Mouse (Mus musculus) urinary bladder, adult 2 months (tissue): ENCODE measurements around the gene Ninj2. TPM values are rescaled to one million over a fixed set of nuclear protein-coding genes. Genes with fewer than 3 reads are reported as not detected.

Experiments used
- DNase-seq: peaks from one replicate; pipeline ENCODE4 v3.0.0; 2022; ENCODE audit warnings: low spot score
- polyA plus RNA-seq: library from polyadenylated mRNA; depleted of rRNA; stranded (reverse); fragments of >200 nt; gene quantifications from 2 replicates; pipeline ENCODE4 v1.2.3, GENCODE M21; 2012

The Ninj2 gene
- polyA plus RNA-seq, 1 experiment: 0.10 TPM

DNA sequence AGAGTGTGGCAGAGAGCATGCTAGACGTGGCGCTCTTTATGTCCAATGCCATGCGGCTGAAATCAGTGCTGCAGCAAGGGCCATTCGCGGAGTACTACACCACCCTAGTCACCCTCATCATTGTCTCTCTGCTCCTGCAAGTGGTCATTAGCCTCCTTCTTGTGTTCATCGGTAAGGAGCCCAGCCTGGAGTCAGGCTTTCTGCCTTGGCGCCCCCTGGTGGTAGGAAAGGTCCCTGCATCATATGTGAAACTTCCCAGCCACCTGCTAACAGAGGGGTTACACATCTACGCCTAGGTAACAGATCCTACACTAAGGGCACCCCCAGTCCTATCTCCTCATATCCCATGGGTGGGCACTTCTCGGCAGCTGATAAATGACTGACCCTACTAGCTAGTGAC lies 104.8 kb downstream of the Ninj2 start:
- DNase-seq: peak; percentile 66

DNA sequence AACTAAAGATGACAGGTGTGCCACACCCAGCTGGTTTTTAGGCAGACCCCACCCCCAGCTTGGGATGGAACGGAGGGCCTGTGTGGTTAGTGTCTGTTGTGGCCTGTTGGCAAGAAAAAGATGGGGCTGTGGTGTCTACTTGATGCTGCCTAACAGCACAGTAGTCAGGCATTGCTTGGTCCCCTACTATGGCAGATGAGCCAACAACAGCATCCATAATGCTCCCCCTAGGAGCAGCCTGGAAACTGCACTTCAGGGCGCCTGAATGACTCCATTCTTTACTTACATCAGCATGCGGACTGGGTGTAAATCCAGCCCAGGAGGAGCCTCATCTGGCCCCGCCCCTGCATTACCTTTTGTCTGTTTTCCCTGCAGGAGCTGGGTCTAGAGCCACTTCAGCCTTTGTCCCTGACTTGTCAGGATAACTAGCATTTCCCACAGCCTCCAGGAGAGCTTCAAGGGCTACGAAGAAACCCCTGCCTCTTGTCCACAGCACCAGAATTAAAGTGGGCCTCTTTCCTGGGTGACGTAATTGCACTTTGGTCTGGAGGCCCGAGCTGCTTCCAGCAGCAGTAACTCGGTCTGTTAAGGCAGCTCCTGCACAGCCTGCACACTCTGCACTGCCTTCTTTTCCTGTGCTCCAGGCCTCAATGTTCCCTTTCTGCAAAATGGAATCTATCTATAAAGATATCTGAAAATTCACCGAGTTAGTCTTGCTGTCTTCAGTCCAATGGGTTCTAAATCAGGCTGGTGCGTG lies 106.7 kb downstream of the Ninj2 start:
- no peak for DNase-seq

DNA sequence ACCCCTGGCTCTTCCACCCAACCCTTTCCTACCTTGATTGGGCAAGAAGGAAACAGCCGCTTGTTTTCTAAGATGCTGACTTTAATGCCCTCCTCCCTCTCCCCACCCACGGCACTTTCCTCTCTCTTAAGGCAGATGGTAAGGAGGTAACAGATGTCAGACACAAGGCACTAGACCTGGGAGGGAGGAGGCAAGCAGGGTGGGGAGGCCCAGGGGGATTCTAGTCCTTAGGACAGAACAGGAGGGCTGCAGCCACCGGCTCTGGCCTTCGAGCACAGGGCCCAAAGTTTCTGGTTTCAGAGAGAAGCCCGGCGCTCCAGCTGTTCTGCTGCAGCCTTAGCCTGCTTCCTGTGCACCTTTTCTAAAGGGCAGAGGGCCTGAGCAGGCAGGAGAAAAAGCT lies 108.8 kb downstream of the Ninj2 start:
- DNase-seq: no peak

DNA sequence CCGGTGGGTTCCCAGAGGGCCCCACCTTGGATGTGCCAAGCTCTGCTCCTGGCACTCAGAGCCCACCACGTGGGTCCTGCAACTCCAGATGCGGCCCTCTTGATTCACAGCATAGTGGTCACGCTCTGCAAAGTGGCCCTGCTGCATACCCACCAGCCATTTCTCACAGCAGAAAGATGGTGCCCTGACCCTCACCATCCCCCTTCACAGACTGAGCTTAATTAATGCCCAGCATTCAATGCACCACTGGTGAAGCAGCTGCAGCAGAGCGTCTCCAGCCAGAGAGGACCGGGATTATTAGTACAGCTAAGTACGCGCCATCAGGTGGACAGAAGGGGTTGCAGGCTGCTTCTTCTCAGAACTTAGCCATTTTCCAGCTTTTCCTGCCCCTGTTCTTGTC lies 109.3 kb downstream of the Ninj2 start:
- DNase-seq: no peak

DNA sequence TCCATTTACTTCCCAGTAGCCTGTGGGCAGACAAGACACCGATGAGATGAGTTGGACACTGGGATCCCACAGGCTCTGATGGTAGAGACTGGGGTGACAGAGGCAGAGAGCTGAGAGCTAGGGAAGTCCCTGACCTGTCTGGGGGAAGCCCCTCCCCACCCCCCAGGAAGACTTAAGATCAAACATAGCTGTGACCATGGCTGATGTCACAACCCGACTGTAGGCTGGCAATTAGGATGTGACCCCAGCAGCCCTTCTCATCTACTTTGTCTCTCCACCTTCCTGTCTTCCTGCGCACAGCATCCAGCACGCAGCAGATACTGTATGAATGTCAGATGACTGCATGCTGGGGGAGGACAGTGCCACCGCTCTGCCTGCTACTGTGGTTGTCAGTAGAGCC lies 113.4 kb downstream of the Ninj2 start:
- no peak for DNase-seq

DNA sequence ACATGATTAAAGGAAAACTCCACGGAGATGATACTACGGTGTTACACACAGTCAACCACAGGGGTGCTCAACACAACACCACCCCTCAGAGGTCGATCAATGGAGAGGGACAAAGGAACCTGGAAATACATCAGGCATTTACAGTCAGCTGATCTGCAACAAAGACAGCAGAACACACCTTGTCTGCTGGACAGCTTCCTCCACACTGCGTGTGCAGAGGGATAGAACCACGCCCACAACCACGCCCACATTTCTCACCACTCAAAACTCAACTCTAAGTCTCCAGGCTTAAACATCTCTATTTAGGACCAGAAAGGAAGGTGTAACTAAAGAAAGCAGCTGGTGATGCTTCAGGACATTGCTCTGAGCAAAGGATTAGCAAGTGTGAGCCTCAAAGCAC lies 118.4 kb downstream of the Ninj2 start:
- DNase-seq: no peak

DNA sequence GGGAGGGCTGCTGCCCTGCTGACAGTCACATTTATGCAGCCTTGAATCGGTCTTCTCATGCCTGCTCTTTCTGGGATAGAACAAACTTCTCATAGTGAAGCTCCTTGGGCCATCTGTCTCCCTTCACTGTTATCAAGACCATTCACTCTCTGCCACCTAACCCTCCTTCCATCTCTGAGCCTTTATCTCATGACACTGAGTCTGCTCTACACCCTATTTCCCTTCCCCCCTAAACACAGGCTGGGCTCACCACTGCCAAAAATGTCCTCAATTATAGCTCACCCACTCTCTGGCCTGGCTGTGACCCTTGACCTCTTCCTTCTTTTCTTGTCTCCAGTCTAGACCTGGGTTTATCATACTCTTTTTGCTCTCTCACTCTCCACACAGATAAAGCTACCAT lies 123.6 kb downstream of the Ninj2 start:
- no peak for DNase-seq

DNA sequence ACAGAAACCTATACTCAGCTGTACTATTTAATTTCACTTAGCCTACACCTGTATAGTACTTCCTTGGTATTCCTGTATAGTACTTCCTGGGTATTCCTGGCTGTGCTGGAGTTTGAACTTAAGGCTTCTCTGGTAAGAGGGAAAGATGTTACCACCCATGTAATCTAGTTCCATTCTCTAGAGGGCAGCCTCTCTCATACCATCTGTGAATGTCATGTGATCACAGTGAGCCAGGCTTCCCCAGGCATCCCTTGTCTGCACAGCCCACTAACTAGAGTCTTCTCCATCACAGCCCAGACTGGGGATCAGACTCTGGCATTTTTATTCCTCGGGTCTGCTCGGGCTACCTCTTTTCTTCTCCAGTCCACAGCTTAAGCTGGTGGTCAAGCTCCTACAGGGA lies 126.1 kb downstream of the Ninj2 start:
- DNase-seq: no peak

DNA sequence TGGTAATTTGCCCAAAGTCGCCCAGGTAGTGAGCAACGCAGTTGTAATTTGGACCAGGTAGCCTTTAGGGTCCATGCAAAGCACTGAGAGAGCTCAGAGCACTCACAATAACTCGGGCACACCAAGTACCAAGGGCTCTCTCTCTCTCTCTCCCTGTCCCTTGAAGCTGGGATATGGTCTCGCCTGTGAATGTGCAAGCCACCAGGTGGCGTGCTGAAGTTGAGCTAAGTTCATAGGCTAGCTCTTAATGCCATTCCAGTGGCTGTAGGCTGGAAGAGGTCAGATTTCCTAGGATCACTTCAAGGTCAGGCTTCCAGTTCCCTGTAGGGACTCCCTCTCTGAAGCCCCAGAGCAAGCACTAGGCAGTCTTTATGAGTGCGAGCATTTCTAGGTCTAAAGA lies 129.5 kb downstream of the Ninj2 start:
- DNase-seq: no peak

DNA sequence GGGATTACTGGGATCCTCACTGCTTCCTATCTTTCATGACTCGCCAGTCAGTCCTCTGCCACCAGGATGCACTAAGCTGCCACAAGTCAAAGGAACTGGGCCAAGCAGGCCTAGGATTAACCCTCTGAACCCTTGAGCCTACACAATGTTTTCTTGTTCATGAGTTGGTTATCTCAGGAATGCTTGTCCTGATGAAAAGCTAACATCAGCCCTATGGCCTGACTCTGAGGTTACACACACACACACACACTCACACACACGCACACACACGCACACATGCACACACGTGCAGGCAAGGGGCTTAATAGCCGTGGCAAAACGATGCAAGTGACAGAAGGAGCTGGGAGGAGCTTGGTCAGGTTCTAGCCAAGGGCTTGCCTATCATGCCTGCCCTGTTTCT lies 132.2 kb downstream of the Ninj2 start:
- DNase-seq: no peak

DNA sequence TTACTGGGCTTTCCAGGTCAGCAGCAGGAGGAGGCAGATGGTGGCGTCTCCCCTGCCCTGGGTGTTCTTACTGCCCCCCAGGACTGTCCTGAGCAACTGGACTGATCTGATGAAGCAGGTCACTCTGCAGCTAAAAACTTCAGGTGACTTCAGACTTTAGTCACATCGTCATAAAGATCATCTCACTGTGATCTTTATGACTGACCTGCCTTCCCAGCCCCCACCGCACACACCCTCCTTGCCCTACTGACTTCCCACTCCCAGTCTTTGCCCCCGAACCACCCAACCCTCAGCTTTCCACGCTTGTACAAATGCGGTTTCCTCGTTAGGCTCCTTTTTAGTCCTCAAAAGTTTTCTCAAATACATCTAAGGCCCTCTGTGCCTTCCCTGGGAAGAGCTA lies 133.9 kb downstream of the Ninj2 start:
- no peak for DNase-seq

DNA sequence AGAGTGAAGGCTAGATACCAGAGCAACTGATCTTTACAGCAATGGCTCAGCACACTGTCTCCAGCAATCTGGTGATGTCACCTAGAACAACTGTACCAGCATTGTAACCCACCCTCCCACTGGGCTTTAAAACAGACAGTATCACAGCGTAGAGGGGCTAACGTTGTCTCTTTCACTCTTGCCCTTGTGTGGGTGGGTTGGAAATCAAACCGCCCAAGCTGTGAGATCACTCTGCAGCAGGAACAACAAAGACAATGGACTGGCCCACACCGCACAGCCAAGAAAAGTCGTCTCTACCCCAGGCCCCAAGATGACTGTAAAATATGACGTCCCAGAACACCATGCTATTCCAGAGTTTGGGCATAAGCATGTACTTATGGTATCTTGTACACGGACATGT lies 136.7 kb downstream of the Ninj2 start:
- DNase-seq: no peak

DNA sequence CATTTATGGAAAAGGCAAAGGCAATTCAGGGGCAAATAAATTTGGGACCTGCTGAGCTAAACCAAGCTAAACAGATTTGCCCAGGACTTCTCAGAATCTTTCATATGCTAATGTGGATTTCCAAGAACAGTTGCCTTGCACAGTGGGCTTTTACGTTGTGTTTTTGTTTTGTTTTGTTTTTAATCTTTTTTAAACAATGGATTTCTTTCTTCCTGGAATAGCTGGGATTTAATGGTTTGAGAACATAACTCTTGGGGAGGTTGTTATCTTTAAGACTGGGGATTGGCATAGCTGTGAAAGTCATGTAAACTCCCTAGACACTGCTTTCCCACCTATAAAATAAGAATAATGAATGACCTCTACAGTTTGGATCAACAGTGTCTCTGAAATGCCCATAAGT lies 137.3 kb downstream of the Ninj2 start:
- DNase-seq: no peak

DNA sequence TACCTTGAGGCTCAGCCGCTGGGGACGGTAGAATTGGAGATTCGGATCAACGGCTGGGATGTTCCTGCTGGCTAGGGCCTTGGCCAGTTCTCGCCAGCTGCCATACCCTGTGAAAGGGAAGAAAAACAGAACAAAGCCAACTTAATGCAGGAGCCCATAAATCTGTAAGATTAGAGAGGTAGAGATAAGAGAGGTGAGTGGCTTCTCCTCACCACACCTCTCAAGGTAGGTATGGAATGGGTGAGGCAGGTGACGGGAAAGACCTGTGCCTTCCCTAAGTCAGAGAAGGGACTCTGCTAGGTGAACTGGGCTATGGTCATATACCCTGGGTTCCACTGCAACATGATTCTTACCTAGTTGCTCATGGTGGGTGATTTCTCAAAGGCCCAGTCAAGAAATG lies 139.7 kb downstream of the Ninj2 start:
- DNase-seq: no peak

DNA sequence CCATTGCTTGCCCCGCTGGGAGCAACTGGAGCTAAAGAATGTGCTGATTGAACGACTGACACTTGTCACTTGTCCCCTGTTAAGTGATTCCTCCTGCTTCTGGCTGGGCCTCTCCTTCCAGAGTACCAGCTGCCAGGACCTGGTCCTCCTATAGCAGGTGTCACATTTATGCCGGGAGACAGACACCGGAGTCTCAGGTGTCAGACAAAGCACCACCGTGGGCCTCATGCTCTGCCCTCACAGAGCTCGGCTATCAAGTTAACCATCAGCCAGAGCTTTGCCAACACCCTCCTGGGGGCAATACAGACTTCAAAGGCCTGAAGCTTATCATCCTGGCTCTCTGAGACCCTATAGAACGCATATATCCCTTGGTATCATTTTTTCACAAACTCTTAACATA lies 142.7 kb downstream of the Ninj2 start:
- no peak for DNase-seq

DNA sequence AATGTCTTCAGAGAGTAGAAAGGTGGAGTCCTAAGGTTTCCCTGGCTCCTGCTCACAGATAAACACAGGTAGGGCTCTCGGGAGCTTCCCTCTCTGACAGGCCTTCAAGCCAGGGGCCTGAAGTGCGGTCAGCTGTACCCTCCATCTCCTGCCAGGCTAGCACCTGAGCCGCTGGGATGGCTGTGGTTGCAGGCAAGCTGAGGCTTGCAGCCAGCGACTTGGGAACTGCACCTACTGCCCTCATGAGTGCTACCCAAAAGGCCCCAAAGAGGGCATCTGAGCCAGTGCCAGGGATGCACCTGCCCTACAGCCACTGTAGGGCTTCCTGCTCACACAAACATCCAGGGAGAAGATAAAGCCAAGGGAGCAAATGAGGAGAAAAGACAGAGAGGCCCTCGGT lies 147.3 kb downstream of the Ninj2 start:
- DNase-seq: peak; percentile 28

DNA sequence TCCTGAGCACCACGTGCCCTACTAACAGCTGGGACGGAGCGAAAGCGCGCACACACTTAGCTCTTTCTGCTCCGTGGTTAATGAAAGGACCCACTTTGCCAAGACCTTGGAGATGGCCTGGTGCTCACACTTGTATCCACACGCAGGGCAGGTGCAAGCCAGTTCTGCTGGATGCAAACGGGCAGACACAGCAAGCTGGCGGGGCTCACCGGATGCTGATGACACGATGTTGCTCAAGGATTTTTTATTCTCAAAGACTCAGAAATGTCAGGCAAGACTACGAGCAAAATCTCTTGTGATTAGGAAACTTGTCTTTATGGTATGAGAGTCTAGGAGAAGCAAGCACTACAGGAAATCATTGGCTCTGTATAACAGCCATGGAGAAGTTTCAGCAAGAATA lies 148.3 kb downstream of the Ninj2 start:
- no peak for DNase-seq

DNA sequence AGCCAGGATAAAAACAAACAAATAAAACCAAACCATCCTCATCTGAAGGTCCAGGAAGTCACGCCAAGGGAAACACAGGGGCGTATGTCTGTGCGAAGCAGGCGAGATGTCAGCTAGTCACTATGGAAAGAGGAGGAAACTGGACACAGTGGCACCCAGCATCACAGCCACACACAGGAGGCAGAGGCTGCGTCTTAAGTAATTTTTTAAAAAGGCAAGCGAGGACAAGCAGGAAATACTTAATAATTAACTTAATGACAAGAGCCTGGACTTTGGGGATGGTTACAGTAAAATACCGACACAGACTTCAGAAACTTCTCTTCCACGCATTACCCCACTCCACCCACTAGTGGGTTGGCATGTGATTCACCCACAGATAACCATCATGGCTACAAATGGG lies 149.4 kb downstream of the Ninj2 start:
- DNase-seq: no peak

DNA sequence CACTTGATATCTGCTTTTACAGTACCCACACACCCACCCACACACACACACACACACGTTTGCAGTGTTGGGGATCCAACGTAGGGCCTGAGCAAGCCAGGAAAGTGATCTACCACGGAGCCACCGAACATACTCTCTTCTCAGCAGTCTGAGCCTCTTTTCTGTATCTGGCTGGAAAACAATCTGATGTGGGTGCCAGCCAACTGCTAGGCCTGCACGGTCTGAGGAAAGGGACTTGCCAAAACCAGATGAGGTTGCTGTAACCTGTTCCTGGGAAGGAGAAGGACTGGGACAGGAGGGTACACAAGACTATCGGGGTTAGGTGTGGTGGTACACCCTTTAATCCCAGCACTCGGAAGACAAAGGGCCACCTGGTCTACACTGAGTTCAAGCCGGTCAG lies 150.1 kb downstream of the Ninj2 start:
- DNase-seq: no peak

DNA sequence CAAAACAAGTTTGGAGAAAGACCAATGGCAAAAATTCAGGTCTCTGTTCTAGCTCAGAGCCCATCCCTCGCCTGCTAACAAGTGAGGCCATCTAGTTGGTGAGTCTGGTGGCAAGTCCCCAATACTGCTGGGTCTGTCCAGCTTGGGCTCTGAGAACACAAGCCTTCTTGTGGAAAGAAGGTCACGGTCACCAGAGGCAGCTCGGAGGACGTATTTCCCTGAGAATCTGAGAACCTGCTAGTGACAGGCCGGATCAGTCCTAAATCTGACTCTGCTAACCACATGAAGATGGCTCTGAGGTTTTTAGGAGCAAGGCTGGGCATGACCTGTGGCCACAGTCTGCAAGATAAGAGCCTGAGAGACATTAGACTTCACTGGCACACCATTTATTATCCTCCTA lies 153.5 kb downstream of the Ninj2 start:
- no peak for DNase-seq

DNA sequence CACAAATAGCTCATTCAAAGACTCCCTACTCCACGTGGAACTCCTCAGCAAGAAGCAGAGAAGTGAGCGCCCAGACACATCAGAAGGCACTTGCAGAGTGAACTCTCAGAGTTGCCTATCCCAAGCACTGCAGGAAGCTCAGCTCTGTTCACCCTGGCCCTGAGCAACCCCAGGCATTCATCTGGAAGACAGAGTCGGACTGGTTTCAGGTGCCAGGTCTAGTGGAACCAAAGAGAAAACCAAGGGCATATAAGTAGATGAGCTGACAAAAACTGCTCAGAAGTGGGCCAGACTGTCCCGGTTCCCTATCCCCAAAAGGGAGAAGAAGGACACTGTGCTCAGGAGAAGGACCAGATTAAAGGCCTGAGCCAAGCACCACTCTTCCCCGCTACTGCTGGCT lies 156.7 kb downstream of the Ninj2 start:
- DNase-seq: no peak
